Mouse (Mus musculus) G1E (cell line): Measurements from ENCODE around the gene Atp1a1. TPM values are rescaled to one million over a fixed set of nuclear protein-coding genes. Genes with fewer than 3 reads are reported as not detected.

Experiments used
- ATAC-seq: 2 replicates; pipeline ENCODE4 v1.8.0; 2016; ENCODE audit warnings: mild to moderate bottlenecking; ENCODE audit not compliant: insufficient number of reproducible peaks, poor library complexity, low FRiP score, severe bottlenecking; ENCODE audit errors: extremely low read depth
- DNase-seq: peaks from one replicate; pipeline ENCODE4 v3.0.0; 2012; ENCODE audit warnings: low spot score
- H3K27me3 ChIP-seq: 2 replicates; pipeline ENCODE4 v1.6.1; 2012; ENCODE audit warnings: mild to moderate bottlenecking, low read length, inconsistent platforms; ENCODE audit not compliant: insufficient read depth
- H3K36me3 ChIP-seq: replicated peaks from 2 replicates; pipeline ENCODE3; 2012; ENCODE audit warnings: mild to moderate bottlenecking, inconsistent platforms
- H3K4me1 ChIP-seq: 2 replicates; pipeline ENCODE4 v1.6.1; 2012; ENCODE audit warnings: low read depth, low read length, inconsistent platforms, mixed read lengths; ENCODE audit not compliant: insufficient read depth
- H3K4me3 ChIP-seq: 2 replicates; pipeline ENCODE4 v1.5.1; 2012; ENCODE audit warnings: low read depth, mild to moderate bottlenecking, inconsistent platforms, low read length, moderate library complexity, mixed read lengths
- H3K9me3 ChIP-seq: replicated peaks from 2 replicates; pipeline ENCODE4 v1.6.1; 2012; ENCODE audit warnings: inconsistent platforms
- CTCF ChIP-seq: IDR thresholded peaks from 2 replicates; pipeline ENCODE4 v1.5.1; 2012; ENCODE audit warnings: low read depth, low read length, inconsistent platforms, mixed read lengths
- GATA1 ChIP-seq: IDR thresholded peaks from 2 replicates; pipeline ENCODE4 v1.6.1; 2012; ENCODE audit warnings: borderline replicate concordance, low read length, inconsistent platforms, mixed read lengths
- GATA2 ChIP-seq: IDR thresholded peaks from 2 replicates; pipeline ENCODE4 v1.6.1; 2012; ENCODE audit warnings: low read depth, low read length, inconsistent platforms, borderline replicate concordance
- POLR2AphosphoS5 ChIP-seq: IDR thresholded peaks from 2 replicates; pipeline ENCODE4 v1.6.1; 2012; ENCODE audit warnings: low read depth, low read length, inconsistent platforms; ENCODE audit not compliant: insufficient replicate concordance
- TAL1 ChIP-seq: conservative IDR thresholded peaks from 2 replicates; pipeline ENCODE4 v1.6.1; 2012; ENCODE audit warnings: low read depth, low read length, inconsistent platforms, mixed read lengths
- polyA plus RNA-seq: library from polyadenylated mRNA; stranded (reverse); fragments of >175 nt; gene quantifications from 2 replicates; pipeline ENCODE4 v1.2.3, GENCODE M21; 2012
- total RNA-seq, 2 experiments: library from RNA; stranded (forward) in 1 of 2; stranded (reverse) in 1 of 2; fragments of 200-1000 nt in 1 of 2; fragments of >200 nt in 1 of 2; fragmentation: Nextera tagmentation in 1 of 2; gene quantifications; 2 replicates each; pipeline ENCODE4 v1.2.3; 2014 to 2017

The Atp1a1 gene
- total and polyA plus RNA-seq, 3 experiments: 49.3 to 187 (median 71.8) TPM

GRCm38 (mm10) chr3:101634141-101634900, 29.8 kb upstream of the Atp1a1 start:
- Histone ChIP-seq H3K27me3 (peaks cover 28% of the 10 kb centered on the region), H3K36me3 (no peaks in the 10 kb centered on the region), H3K4me3 (no peak overlapping the region), H3K4me1 (no peaks in the 10 kb centered on the region), H3K9me3 (no peaks in the 10 kb centered on the region)
- ATAC-seq (no peak), DNase-seq (no peak)
- TF ChIP-seq GATA2: no peak
- TF ChIP-seq GATA1: no peak
- TF ChIP-seq TAL1: no peak
- no peak for TF ChIP-seq POLR2AphosphoS5

GRCm38 (mm10) chr3:101628255-101628654, 23.8 kb upstream of the Atp1a1 start:
- ATAC-seq (no peak), DNase-seq (no peak)
- TF ChIP-seq GATA2: no peak
- no peak for TF ChIP-seq TAL1
- no peak for TF ChIP-seq POLR2AphosphoS5
- TF ChIP-seq GATA1: no peak
- no peak for TF ChIP-seq CTCF
- peaks cover 18% of the 10 kb centered on the region for H3K27me3 ChIP-seq
- H3K4me1 ChIP-seq: no peaks in the 10 kb centered on the region
- no peak overlapping the region for H3K4me3 ChIP-seq
- H3K36me3 ChIP-seq: no peaks in the 10 kb centered on the region
- no peaks in the 10 kb centered on the region for H3K9me3 ChIP-seq

- DNase-seq (no peak), ATAC-seq (no peak)
- Histone ChIP-seq H3K27me3 (peaks cover 14% of the 10 kb centered on the region), H3K4me3 (no peak overlapping the region), H3K36me3 (no peaks in the 10 kb centered on the region), H3K4me1 (no peaks in the 10 kb centered on the region), H3K9me3 (peaks cover 5% of the 10 kb centered on the region; the same call in 1 of the 2 replicates)
- no peak for TF ChIP-seq CTCF
- TF ChIP-seq TAL1: no peak
- TF ChIP-seq POLR2AphosphoS5: no peak
- TF ChIP-seq GATA2: no peak
- TF ChIP-seq GATA1: no peak
These were observed 19.8 kb upstream of the Atp1a1 start for GRCm38 (mm10) chr3:101624287-101624686.

- peaks cover 5% of the 10 kb centered on the region; the same call in 1 of the 2 replicates for H3K9me3 ChIP-seq
- no peak for TF ChIP-seq CTCF
- no peak for TF ChIP-seq GATA1
- TF ChIP-seq POLR2AphosphoS5: no peak
- TF ChIP-seq GATA2: no peak
- TF ChIP-seq TAL1: no peak
- ATAC-seq (no peak), DNase-seq (no peak)
- no peaks in the 10 kb centered on the region for H3K36me3 ChIP-seq
- no peaks in the 10 kb centered on the region for H3K4me1 ChIP-seq
- H3K4me3 ChIP-seq: no peak overlapping the region
- H3K27me3 ChIP-seq: peaks cover 40% of the 10 kb centered on the region
These were observed 14.5 kb upstream of the Atp1a1 start for GRCm38 (mm10) chr3:101619017-101619416.

GRCm38 (mm10) chr3:101618505-101618904, 14.0 kb upstream of the Atp1a1 start:
- peaks cover 44% of the 10 kb centered on the region for H3K27me3 ChIP-seq
- H3K4me1 ChIP-seq: no peaks in the 10 kb centered on the region
- H3K9me3 ChIP-seq: peaks cover 5% of the 10 kb centered on the region; the same call in 1 of the 2 replicates
- no peak for TF ChIP-seq GATA1
- TF ChIP-seq CTCF: no peak
- no peak for TF ChIP-seq POLR2AphosphoS5
- no peak for TF ChIP-seq TAL1
- H3K4me3 ChIP-seq: no peak overlapping the region
- H3K36me3 ChIP-seq: no peaks in the 10 kb centered on the region
- DNase-seq: no peak
- no peak for ATAC-seq

- H3K4me1 ChIP-seq: no peaks in the 10 kb centered on the region
- no peak for TF ChIP-seq GATA2
- TF ChIP-seq CTCF: no peak
- TF ChIP-seq GATA1: no peak
- TF ChIP-seq POLR2AphosphoS5: no peak
- ATAC-seq (no peak), DNase-seq (no peak)
- H3K27me3 ChIP-seq: peaks cover 49% of the 10 kb centered on the region
- H3K4me3 ChIP-seq: no peak overlapping the region
- no peaks in the 10 kb centered on the region for H3K36me3 ChIP-seq
- no peaks in the 10 kb centered on the region for H3K9me3 ChIP-seq
These were observed 13.0 kb upstream of the Atp1a1 start for GRCm38 (mm10) chr3:101617451-101617850.
